Mouse (Mus musculus) olfactory bulb, adult 2 months (tissue): ENCODE measurements around the gene Pde6b.

Source experiments
- CTCF ChIP-seq: fragments of 200-500 bp; IDR thresholded peaks from 2 replicates; pipeline ENCODE4 v1.5.1; 2012; ENCODE audit warnings: low read depth, mild to moderate bottlenecking, low read length, moderate library complexity; ENCODE audit not compliant: insufficient read depth
- POLR2A ChIP-seq: fragments of 200-500 bp; IDR thresholded peaks from 2 replicates; pipeline ENCODE4 v1.6.1; 2012; ENCODE audit warnings: mild to moderate bottlenecking, low read depth, low read length, moderate library complexity; ENCODE audit not compliant: insufficient read depth

GRCm38 (mm10) chr5:108450837-108451540 lies 62.8 kb downstream of the Pde6b start:
- TF ChIP-seq CTCF = no peak
- no peak for TF ChIP-seq POLR2A
